Mouse (Mus musculus) adrenal gland, adult 8-10 months (tissue): Measurements from ENCODE around the gene Gpr35. TPM values are rescaled to one million over a fixed set of nuclear protein-coding genes. Genes with fewer than 3 reads are reported as not detected.

Source experiments
- DNase-seq: peaks from one replicate; pipeline ENCODE4 v3.0.0; 2022
- total RNA-seq, 4 experiments: library from RNA; stranded (reverse); gene quantifications; 2 replicates each; pipeline ENCODE4 v1.2.4; 2022

Gene Gpr35
- 1 to 10 TPM in 1 of 4 experiments, under 1 TPM in 3; 0.58 to 1.8 (median 0.87) TPM for total RNA-seq

GRCm38 (mm10) chr1:92950607-92951006 is at the start of gene Gpr35:
Gene Gpr35, plus strand, starts transcription at chr1:92950865.
- no peak for DNase-seq

- peak; percentile 63 for DNase-seq
These were observed 47.9 kb upstream of the Gpr35 start, which contains the start of gene Ankmy1 for GRCm38 (mm10) chr1:92902786-92903185. Gene Ankmy1, minus strand, starts transcription at chr1:92902906.

GRCm38 (mm10) chr1:92903627-92904026 is 47.0 kb upstream of the Gpr35 start:
- peak; percentile 48 for DNase-seq

- no peak for DNase-seq
These were observed 44.9 kb upstream of the Gpr35 start for GRCm38 (mm10) chr1:92905703-92906310.

- DNase-seq: peak; percentile 94
These were observed 43.7 kb upstream of the Gpr35 start, which contains the start of gene Dusp28 for GRCm38 (mm10) chr1:92906779-92907631. Gene Dusp28, plus strand, starts transcription at chr1:92906981.

- DNase-seq: no peak
These were observed 42.9 kb upstream of the Gpr35 start for GRCm38 (mm10) chr1:92907632-92908360.

GRCm38 (mm10) chr1:92908664-92909063 is 42.0 kb upstream of the Gpr35 start:
- DNase-seq: no peak

- DNase-seq: no peak
These were observed 41.6 kb upstream of the Gpr35 start for GRCm38 (mm10) chr1:92909068-92909467.

GRCm38 (mm10) chr1:92910239-92910885 is 40.3 kb upstream of the Gpr35 start, which contains the start of gene Rnpepl1:
Gene Rnpepl1, plus strand, starts transcription at chr1:92910783.
- DNase-seq: peak; percentile 63

GRCm38 (mm10) chr1:92910925-92911720 is 39.5 kb upstream of the Gpr35 start:
- peak; percentile 49 for DNase-seq

- DNase-seq: no peak
These were observed 38.9 kb upstream of the Gpr35 start for GRCm38 (mm10) chr1:92911721-92912138.

GRCm38 (mm10) chr1:92912286-92912685 is 38.4 kb upstream of the Gpr35 start:
- no peak for DNase-seq

- no peak for DNase-seq
These were observed 36.4 kb upstream of the Gpr35 start for GRCm38 (mm10) chr1:92914239-92914638.

- no peak for DNase-seq
These were observed 35.7 kb upstream of the Gpr35 start for GRCm38 (mm10) chr1:92914993-92915392.

GRCm38 (mm10) chr1:92916725-92917124 is 33.9 kb upstream of the Gpr35 start:
- no peak for DNase-seq

GRCm38 (mm10) chr1:92919151-92919550 is 31.5 kb upstream of the Gpr35 start:
- DNase-seq: no peak

- no peak for DNase-seq
These were observed 30.9 kb upstream of the Gpr35 start for GRCm38 (mm10) chr1:92919775-92920174.

- DNase-seq: no peak
These were observed 30.0 kb upstream of the Gpr35 start for GRCm38 (mm10) chr1:92920474-92921200.

GRCm38 (mm10) chr1:92921496-92921895 is 29.2 kb upstream of the Gpr35 start:
- DNase-seq: no peak

GRCm38 (mm10) chr1:92930171-92930706 is 20.4 kb upstream of the Gpr35 start:
- no peak for DNase-seq
